Mouse (Mus musculus) hindbrain, embryonic 12.5 days (tissue): ENCODE results near the gene Slc25a48. TPM values are rescaled to one million over a fixed set of nuclear protein-coding genes. Genes with fewer than 3 reads are reported as not detected.

ENCODE experiments used
- ATAC-seq: fragments of 200-750 bp; cut with Nextera tagmentation; 2 replicates; pipeline ENCODE4 v1.8.0; 2017; ENCODE audit warnings: moderate TSS enrichment; ENCODE audit not compliant: low FRiP score
- H3K27ac ChIP-seq: fragments of 300-500 bp; sonication (generic); 2 replicates; pipeline ENCODE4 v1.5.1; 2016; ENCODE audit warnings: mild to moderate bottlenecking
- H3K27me3 ChIP-seq: fragments of 300-500 bp; sonication (generic); 2 replicates; pipeline ENCODE4 v1.6.1; 2016; ENCODE audit warnings: mild to moderate bottlenecking
- H3K36me3 ChIP-seq: fragments of 300-500 bp; sonication (generic); 2 replicates; pipeline ENCODE4 v1.6.1; 2016; ENCODE audit warnings: mild to moderate bottlenecking
- H3K4me1 ChIP-seq: fragments of 300-500 bp; sonication (generic); 2 replicates; pipeline ENCODE4 v1.6.1; 2016
- H3K4me2 ChIP-seq: fragments of 300-500 bp; sonication (generic); replicated peaks from 2 replicates; pipeline ENCODE4 v1.6.1; 2016; ENCODE audit warnings: mild to moderate bottlenecking
- H3K4me3 ChIP-seq: fragments of 300-500 bp; sonication (generic); 2 replicates; pipeline ENCODE4 v1.5.1; 2016; ENCODE audit warnings: mild to moderate bottlenecking
- H3K9ac ChIP-seq: fragments of 300-500 bp; sonication (generic); 2 replicates; pipeline ENCODE4 v1.6.1; 2016; ENCODE audit warnings: mild to moderate bottlenecking, moderate library complexity
- H3K9me3 ChIP-seq: fragments of 300-500 bp; sonication (generic); replicated peaks from 2 replicates; pipeline ENCODE4 v1.6.1; 2016; ENCODE audit warnings: mild to moderate bottlenecking
- WGBS: fragments of 180-500 bp; shearing (Covaris S2); methylation state at CpG from one replicate; pipeline ENCODE4 v1.1.7; 2016; 5-methylcytosine and 5-hydroxymethylcytosine counted together
- polyA plus RNA-seq: library from polyadenylated mRNA; unstranded; fragments of >200 nt; fragmentation: Nextera tagmentation; extraction: Ambion mirVana; gene quantifications from 2 replicates; pipeline ENCODE4 v1.2.1, GENCODE M21; 2016

Slc25a48 gene
- polyA plus RNA-seq, 1 experiment from 2014 or later: not detected

- peaks cover 4% of the 10 kb centered on the region for H3K4me1 ChIP-seq
- WGBS: 85% methylated on average over 4 of the region's 4 CpGs
- H3K9ac ChIP-seq: no peak overlapping the region
- H3K4me2 ChIP-seq: no peak overlapping the region
- no peaks in the 10 kb centered on the region for H3K9me3 ChIP-seq
- H3K4me3 ChIP-seq: no peak overlapping the region
- no peaks in the 10 kb centered on the region for H3K36me3 ChIP-seq
- no peak for ATAC-seq
- no peaks in the 10 kb centered on the region for H3K27me3 ChIP-seq
- H3K27ac ChIP-seq: no peak overlapping the region
Measured at GRCm38 (mm10) chr13:56462791-56463190, 24.6 kb downstream of the Slc25a48 start.

- Histone ChIP-seq H3K9me3 (no peaks in the 10 kb centered on the region), H3K4me3 (no peak overlapping the region), H3K27me3 (no peaks in the 10 kb centered on the region), H3K36me3 (no peaks in the 10 kb centered on the region), H3K4me2 (no peak overlapping the region), H3K4me1 (peaks cover 4% of the 10 kb centered on the region), H3K27ac (no peak overlapping the region), H3K9ac (no peak overlapping the region)
- ATAC-seq: no peak
- 91% methylated on average over 7 of the region's 7 CpGs for WGBS
Measured at GRCm38 (mm10) chr13:56463261-56463660, 25.1 kb downstream of the Slc25a48 start.

GRCm38 (mm10) chr13:56463750-56464149 is 25.6 kb downstream of the Slc25a48 start:
- no peak overlapping the region for H3K9ac ChIP-seq
- WGBS: 69% methylated on average over 6 of the region's 6 CpGs
- peaks cover 3% of the 10 kb centered on the region; the same call in 1 of the 2 replicates for H3K27me3 ChIP-seq
- no peak overlapping the region for H3K4me3 ChIP-seq
- no peak for ATAC-seq
- no peaks in the 10 kb centered on the region for H3K9me3 ChIP-seq
- H3K4me1 ChIP-seq: peaks cover 4% of the 10 kb centered on the region
- H3K36me3 ChIP-seq: no peaks in the 10 kb centered on the region
- no peak overlapping the region for H3K4me2 ChIP-seq
- H3K27ac ChIP-seq: no peak overlapping the region

- Histone ChIP-seq H3K4me1 (peaks cover 6% of the 10 kb centered on the region), H3K9ac (no peak overlapping the region), H3K4me2 (no peak overlapping the region), H3K27me3 (peaks cover 3% of the 10 kb centered on the region; the same call in 1 of the 2 replicates), H3K9me3 (no peaks in the 10 kb centered on the region), H3K4me3 (no peak overlapping the region), H3K27ac (no peak overlapping the region), H3K36me3 (no peaks in the 10 kb centered on the region)
- 92% methylated on average over 7 of the region's 7 CpGs for WGBS
- no peak for ATAC-seq
Measured at GRCm38 (mm10) chr13:56467786-56468185, 29.6 kb downstream of the Slc25a48 start.

GRCm38 (mm10) chr13:56468536-56468935 is 30.4 kb downstream of the Slc25a48 start:
- WGBS: 94% methylated on average over 4 of the region's 4 CpGs
- ATAC-seq: no peak
- Histone ChIP-seq H3K9me3 (no peaks in the 10 kb centered on the region), H3K4me3 (no peak overlapping the region), H3K36me3 (no peaks in the 10 kb centered on the region), H3K9ac (no peak overlapping the region), H3K4me2 (no peak overlapping the region), H3K4me1 (peaks cover 6% of the 10 kb centered on the region), H3K27ac (no peak overlapping the region), H3K27me3 (peaks cover 3% of the 10 kb centered on the region; the same call in 1 of the 2 replicates)

- Histone ChIP-seq H3K4me3 (no peak overlapping the region), H3K4me1 (0 out of 2 replicates have a peak, but pooled peaks cover 2% of the 10 kb centered on the region), H3K36me3 (no peaks in the 10 kb centered on the region), H3K4me2 (no peak overlapping the region), H3K27me3 (peaks cover 3% of the 10 kb centered on the region; the same call in 1 of the 2 replicates), H3K9ac (no peak overlapping the region), H3K9me3 (no peaks in the 10 kb centered on the region), H3K27ac (no peak overlapping the region)
- 88% methylated on average over 6 of the region's 6 CpGs for WGBS
- no peak for ATAC-seq
Measured at GRCm38 (mm10) chr13:56471211-56471610, 33.1 kb downstream of the Slc25a48 start.

- ATAC-seq: no peak
- H3K4me1 ChIP-seq: 0 out of 2 replicates have a peak, but pooled peaks cover 2% of the 10 kb centered on the region
- no peaks in the 10 kb centered on the region for H3K36me3 ChIP-seq
- 77% methylated on average over 9 of the region's 9 CpGs for WGBS
- no peak overlapping the region for H3K4me2 ChIP-seq
- no peaks in the 10 kb centered on the region for H3K9me3 ChIP-seq
- H3K9ac ChIP-seq: no peak overlapping the region
- H3K27me3 ChIP-seq: peaks cover 3% of the 10 kb centered on the region; the same call in 1 of the 2 replicates
- no peak overlapping the region for H3K4me3 ChIP-seq
- no peak overlapping the region for H3K27ac ChIP-seq
Measured at GRCm38 (mm10) chr13:56471951-56472350, 33.8 kb downstream of the Slc25a48 start.

- no peak for ATAC-seq
- no peaks in the 10 kb centered on the region for H3K36me3 ChIP-seq
- H3K4me2 ChIP-seq: no peak overlapping the region
- H3K9ac ChIP-seq: no peak overlapping the region
- H3K27me3 ChIP-seq: peaks cover 3% of the 10 kb centered on the region; the same call in 1 of the 2 replicates
- H3K27ac ChIP-seq: no peak overlapping the region
- 0 out of 2 replicates have a peak, but pooled peaks cover 5% of the 10 kb centered on the region for H3K4me1 ChIP-seq
- H3K4me3 ChIP-seq: no peak overlapping the region
- 88% methylated on average over 9 of the region's 9 CpGs for WGBS
- no peaks in the 10 kb centered on the region for H3K9me3 ChIP-seq
Measured at GRCm38 (mm10) chr13:56472661-56473060, 34.5 kb downstream of the Slc25a48 start.

- Histone ChIP-seq H3K36me3 (no peaks in the 10 kb centered on the region), H3K9ac (no peak overlapping the region), H3K27me3 (no peaks in the 10 kb centered on the region; the same call in 1 of the 2 replicates), H3K4me3 (no peak overlapping the region), H3K4me2 (no peak overlapping the region), H3K4me1 (0 out of 2 replicates have a peak, but pooled peaks cover 5% of the 10 kb centered on the region), H3K9me3 (no peaks in the 10 kb centered on the region), H3K27ac (no peak overlapping the region)
- ATAC-seq: peak; percentile 43; the same call in 1 of the 2 replicates
- 30% methylated on average over 4 of the region's 4 CpGs for whole genome bisulfite sequencing
Measured at GRCm38 (mm10) chr13:56475363-56475762, 37.2 kb downstream of the Slc25a48 start.

- no peak for ATAC-seq
- H3K27me3 ChIP-seq: no peaks in the 10 kb centered on the region; the same call in 1 of the 2 replicates
- H3K9me3 ChIP-seq: no peaks in the 10 kb centered on the region
- no peak overlapping the region for H3K9ac ChIP-seq
- 0 out of 2 replicates have a peak, but pooled peaks cover 5% of the 10 kb centered on the region for H3K4me1 ChIP-seq
- no peak overlapping the region for H3K4me2 ChIP-seq
- H3K4me3 ChIP-seq: no peak overlapping the region
- WGBS: 73% methylated on average over 5 of the region's 5 CpGs
- H3K27ac ChIP-seq: no peak overlapping the region
- no peaks in the 10 kb centered on the region for H3K36me3 ChIP-seq
Measured at GRCm38 (mm10) chr13:56476790-56477189, 38.6 kb downstream of the Slc25a48 start.

GRCm38 (mm10) chr13:56477271-56477670 is 39.1 kb downstream of the Slc25a48 start:
- no peak for ATAC-seq
- H3K9me3 ChIP-seq: no peaks in the 10 kb centered on the region
- no peaks in the 10 kb centered on the region for H3K36me3 ChIP-seq
- H3K4me3 ChIP-seq: no peak overlapping the region
- no peak overlapping the region for H3K9ac ChIP-seq
- no peak overlapping the region for H3K4me2 ChIP-seq
- no peaks in the 10 kb centered on the region; the same call in 1 of the 2 replicates for H3K27me3 ChIP-seq
- WGBS: 50% methylated on average over 6 of the region's 6 CpGs
- 0 out of 2 replicates have a peak, but pooled peaks cover 3% of the 10 kb centered on the region for H3K4me1 ChIP-seq
- no peak overlapping the region for H3K27ac ChIP-seq

GRCm38 (mm10) chr13:56478027-56478426 is 39.9 kb downstream of the Slc25a48 start:
- Histone ChIP-seq H3K4me2 (no peak overlapping the region), H3K9ac (no peak overlapping the region), H3K4me3 (no peak overlapping the region), H3K36me3 (no peaks in the 10 kb centered on the region), H3K4me1 (0 out of 2 replicates have a peak, but pooled peaks cover 3% of the 10 kb centered on the region), H3K27ac (no peak overlapping the region), H3K27me3 (no peaks in the 10 kb centered on the region; the same call in 1 of the 2 replicates), H3K9me3 (no peaks in the 10 kb centered on the region)
- WGBS: 80% methylated on average over 6 of the region's 6 CpGs
- no peak for ATAC-seq

GRCm38 (mm10) chr13:56482146-56482545 is 44.0 kb downstream of the Slc25a48 start, which contains the start of gene Il9:
TSS of gene Il9 (minus strand) at chr13:56482246.
- no peak within 1 kb of the TSS for H3K4me2 ChIP-seq
- 0 out of 2 replicates have a peak, but pooled peaks cover 2% of the 10 kb centered on the region for H3K4me1 ChIP-seq
- no peak within 1 kb of the TSS for H3K27ac ChIP-seq
- no peak within 1 kb of the TSS for H3K9ac ChIP-seq
- no peaks in the 10 kb centered on the region for H3K9me3 ChIP-seq
- ATAC-seq: no peak
- 91% methylated on average over 3 of the region's 3 CpGs for WGBS
- H3K4me3 ChIP-seq: no peak within 1 kb of the TSS
- no peaks in the 10 kb centered on the region for H3K36me3 ChIP-seq
- H3K27me3 ChIP-seq: no peaks in the 10 kb centered on the region
